Mouse (Mus musculus): ENCODE data around the gene Tbc1d15. TPM values are rescaled to one million over a fixed set of nuclear protein-coding genes. Genes with fewer than 3 reads are reported as not detected.

Tbc1d15 gene
- polyA plus RNA-seq, 1 experiment from 2014 or later = 35.0 TPM

Other genes starting within 250 kb of the Tbc1d15 start
- 6.7 and 10.8 TPM in 2 replicates for gene Tph2, start 66.4 kb downstream of the Tbc1d15 start, polyA plus RNA-seq (2014; fragmentation: Nextera tagmentation; extraction: Ambion mirVana)
- gene Rab21, start 64.1 kb upstream of the Tbc1d15 start, polyA plus RNA-seq (2014; fragmentation: Nextera tagmentation; extraction: Ambion mirVana) = 12.1 and 13.4 TPM in 2 replicates
- gene Tmem19, start 111.0 kb upstream of the Tbc1d15 start, polyA plus RNA-seq (2014; fragmentation: Nextera tagmentation; extraction: Ambion mirVana) = 42.0 and 42.8 TPM in 2 replicates
- 16.5 and 16.6 TPM in 2 replicates for gene Thap2, start 133.0 kb upstream of the Tbc1d15 start, polyA plus RNA-seq (2014; fragmentation: Nextera tagmentation; extraction: Ambion mirVana)
- gene Zfc3h1, start 133.5 kb upstream of the Tbc1d15 start, polyA plus RNA-seq (2014; fragmentation: Nextera tagmentation; extraction: Ambion mirVana) = 21.2 and 24.4 TPM in 2 replicates